Mouse (Mus musculus): ENCODE results near the gene Rap1gap2. TPM values are rescaled to one million over a fixed set of nuclear protein-coding genes. Genes with fewer than 3 reads are reported as not detected.

Rap1gap2 gene
- total RNA-seq (2023; ENCODE audit: inconsistent age): 3.0 to 4.7 TPM (median 3.5 TPM) in 4 replicates

DNA sequence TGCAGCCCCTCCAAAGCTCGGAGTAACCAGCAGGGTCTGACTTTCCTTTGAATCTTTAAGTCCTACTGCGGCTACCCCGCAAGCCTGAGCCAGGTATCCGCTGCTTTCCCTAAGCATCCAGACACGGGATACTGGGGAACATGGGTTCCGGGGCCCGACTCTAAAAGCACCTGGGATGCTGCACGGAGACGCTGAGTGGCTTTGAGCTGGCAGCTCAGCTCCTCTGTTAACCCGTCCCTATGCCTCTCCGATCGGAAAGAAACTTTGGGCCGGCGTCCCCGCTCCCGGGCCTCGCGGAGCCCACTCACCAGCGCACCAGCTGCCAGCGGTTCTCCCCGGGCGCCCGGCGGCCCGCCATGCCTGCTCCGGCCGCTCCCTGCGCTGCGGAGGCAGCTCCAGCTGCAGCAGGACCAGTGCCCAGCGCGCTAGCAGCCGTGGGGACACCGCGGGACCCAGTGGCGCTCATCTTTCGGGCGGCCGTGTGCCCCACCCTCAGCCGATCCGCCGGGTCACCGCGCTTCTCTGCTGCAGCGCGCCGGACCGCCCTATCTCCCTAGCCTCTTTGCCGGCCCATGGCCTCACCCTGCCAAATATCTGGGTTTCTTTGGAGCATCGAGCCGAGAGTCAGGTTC, at the start of gene Rap1gap2:
Rap1gap2 (minus strand) TSS at position 371 of the 632 bp plus-strand sequence.

DNA sequence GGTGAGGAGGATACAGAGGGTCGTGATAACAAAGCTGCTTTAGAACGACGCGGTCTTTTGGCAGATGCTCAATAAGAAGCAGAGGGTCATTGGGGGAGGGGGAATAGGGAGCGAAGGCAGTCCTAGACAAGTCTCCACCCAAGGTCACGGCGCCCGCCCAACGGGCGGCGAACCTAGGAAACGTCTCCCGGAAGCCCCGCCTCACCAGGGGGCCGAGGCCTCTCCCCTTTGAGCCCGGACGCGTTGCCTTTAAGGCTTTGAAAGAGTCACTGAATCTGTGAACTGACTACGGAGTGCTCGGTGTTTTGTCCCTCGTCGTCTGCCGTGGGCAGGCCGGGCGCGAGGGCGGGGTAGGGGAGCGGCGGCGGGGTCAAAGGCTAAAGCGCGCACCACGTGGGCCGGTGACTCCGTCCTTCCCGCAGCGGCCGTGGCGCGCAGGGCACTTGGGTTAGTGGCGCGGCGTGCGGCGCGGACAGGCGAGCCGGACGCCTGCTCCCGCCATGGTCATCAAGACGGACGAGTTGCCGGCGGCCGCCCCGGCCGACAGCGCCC, 38.5 kb upstream of the Rap1gap2 start, which contains the start of gene Cluh:
Cluh (plus strand) TSS at position 401 of the 552 bp plus-strand sequence.

DNA sequence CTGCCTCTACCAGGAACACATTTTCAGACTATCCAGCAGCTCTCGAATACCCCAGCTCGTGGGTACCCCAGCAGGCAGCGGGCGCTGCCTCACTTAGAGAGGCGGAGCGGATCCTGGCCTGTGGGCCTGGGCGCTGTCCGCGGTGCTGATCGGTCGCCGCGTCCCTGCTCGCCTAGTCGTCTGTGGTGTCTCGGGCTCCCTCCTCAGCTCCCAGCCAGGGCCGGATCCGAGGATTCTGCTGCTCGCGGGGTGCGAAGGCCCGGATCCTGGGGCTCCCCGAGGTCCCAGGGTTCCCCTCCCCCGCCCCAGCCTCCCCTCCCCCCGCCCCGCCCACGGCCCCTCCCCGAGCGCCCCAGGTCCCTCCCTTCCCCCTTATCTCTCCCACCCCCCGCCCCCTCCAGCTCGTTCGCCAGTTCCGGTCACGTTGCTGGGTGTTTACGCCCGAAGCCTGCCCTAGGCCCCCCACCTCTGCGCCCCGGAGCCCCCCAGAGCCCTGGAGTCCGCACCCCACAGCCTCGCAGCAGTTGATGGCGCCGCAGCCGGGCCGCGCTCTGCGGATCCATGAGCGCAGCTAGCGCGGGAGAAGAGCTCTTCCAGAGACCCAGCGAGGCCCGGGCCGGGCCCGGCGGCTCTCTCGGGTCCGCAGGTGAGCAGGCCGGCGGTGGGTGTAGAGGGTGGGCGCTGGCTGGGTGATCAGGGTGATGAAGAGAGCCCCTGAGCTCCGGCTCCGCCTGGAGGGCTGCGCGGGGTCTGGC, 8.7 kb upstream of the Rap1gap2 start, which contains the start of gene Ccdc92b:
Ccdc92b (plus strand) TSS at position 405 of the 755 bp plus-strand sequence.

DNA sequence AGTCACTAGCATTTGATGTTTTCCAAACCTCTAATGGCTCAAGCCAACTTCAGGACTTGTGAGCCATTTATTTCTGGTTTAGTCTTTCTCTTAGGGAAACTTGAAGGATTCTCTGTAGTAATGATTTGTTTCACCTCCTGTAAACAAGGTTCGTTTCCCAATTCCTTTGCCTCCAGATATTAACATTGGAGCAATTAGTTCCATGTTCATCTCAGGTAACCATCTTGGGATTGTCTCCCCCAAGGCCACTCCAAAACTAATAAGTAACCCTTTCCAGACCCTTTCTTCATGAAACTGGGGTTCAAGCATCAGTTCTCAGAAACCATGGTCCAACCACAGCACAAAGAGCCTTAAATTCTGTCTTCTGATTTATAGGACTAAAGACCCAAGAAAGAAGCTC, 248.9 kb downstream of the Rap1gap2 start, which contains the start of gene Olfr412:
Olfr412 (plus strand) TSS at position 301 of the 400 bp plus-strand sequence.

DNA sequence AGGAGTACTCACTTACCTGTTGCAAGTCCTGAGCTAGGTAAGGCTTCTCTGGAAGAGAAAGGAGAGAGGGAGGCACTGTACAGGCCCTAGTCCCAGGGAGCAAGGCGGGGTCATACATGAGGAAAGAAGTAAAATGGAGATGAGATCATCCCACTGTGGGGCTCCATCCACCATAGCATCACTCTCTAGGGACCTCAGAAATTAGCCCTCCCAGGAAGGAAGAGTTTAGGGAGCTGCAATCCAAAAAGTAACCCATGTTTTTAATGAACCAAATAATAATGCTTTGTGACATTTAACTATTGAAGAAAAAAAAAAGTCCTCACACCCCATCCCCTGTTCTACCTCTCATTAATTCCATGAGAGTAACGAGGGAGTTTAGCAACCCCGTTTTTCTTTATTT, 258.2 kb downstream of the Rap1gap2 start, which contains the start of gene Olfr411:
Olfr411 (minus strand) TSS at position 101 of the 400 bp plus-strand sequence.

DNA sequence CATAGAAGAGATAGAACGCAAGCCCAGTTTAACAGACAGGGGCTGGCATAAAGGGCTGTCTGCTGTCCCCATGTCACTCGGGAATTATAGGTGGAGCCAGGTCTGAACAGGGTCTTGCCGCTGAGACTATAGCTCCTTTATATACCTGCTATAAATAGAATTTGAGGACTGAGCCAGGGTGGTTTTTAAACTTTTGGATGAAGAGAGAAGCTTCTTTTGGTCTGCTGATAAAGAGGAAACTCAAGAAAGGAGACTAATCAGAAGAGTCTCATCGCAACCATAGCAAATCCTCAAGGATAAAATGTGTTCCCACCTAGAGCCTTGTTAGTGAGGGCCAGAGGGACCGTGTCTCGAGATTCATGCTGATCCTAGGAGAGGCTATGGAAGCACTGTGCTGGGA, 272.8 kb downstream of the Rap1gap2 start, which contains the start of gene Olfr410:
Olfr410 (minus strand) TSS at position 101 of the 400 bp plus-strand sequence.

Other genes starting within 250 kb of the Rap1gap2 start
- not detected in 4 replicates for gene Olfr412, start 248.8 kb downstream of the Rap1gap2 start, total RNA-seq (2023; ENCODE audit: inconsistent age)
- not detected in 4 replicates for gene Ccdc92b, start 8.7 kb upstream of the Rap1gap2 start, total RNA-seq (2023; ENCODE audit: inconsistent age)
- 40.5 to 45.5 TPM (median 44.1 TPM) in 4 replicates for gene Cluh, start 38.6 kb upstream of the Rap1gap2 start, total RNA-seq (2023; ENCODE audit: inconsistent age)
- 104 to 145 TPM (median 141 TPM) in 4 replicates for gene Pafah1b1, start 113.8 kb upstream of the Rap1gap2 start, total RNA-seq (2023; ENCODE audit: inconsistent age)
- gene Mettl16, start 159.9 kb upstream of the Rap1gap2 start, total RNA-seq (2023; ENCODE audit: inconsistent age): 48.1 to 57.3 TPM (median 54.5 TPM) in 4 replicates
- gene Mnt, start 220.0 kb upstream of the Rap1gap2 start, total RNA-seq (2023; ENCODE audit: inconsistent age): 100 to 121 TPM (median 119 TPM) in 4 replicates